Mouse (Mus musculus) embryonic facial prominence, embryonic 15.5 days (tissue): ENCODE results near the gene Ulk2. TPM values are rescaled to one million over a fixed set of nuclear protein-coding genes. Genes with fewer than 3 reads are reported as not detected.
"Not testable (repeated sequence)": the region's sequence is repeated elsewhere in the genome, so short reads cannot be mapped to it uniquely, and the experiment has no call there.

Experiments used
- ATAC-seq: fragments of 200-750 bp; cut with Nextera tagmentation; 2 replicates; pipeline ENCODE4 v1.8.0; 2017; ENCODE audit warnings: low read depth, moderate TSS enrichment; ENCODE audit not compliant: insufficient number of reproducible peaks, low FRiP score, low TSS enrichment
- H3K27ac ChIP-seq: fragments of 300-500 bp; sonication (generic); replicated peaks from 2 replicates; pipeline ENCODE4 v1.5.1; 2015; ENCODE audit warnings: mild to moderate bottlenecking, inconsistent platforms
- H3K27me3 ChIP-seq: fragments of 300-500 bp; sonication (generic); 2 replicates; pipeline ENCODE4 v1.6.1; 2015; ENCODE audit warnings: inconsistent platforms
- H3K36me3 ChIP-seq: fragments of 300-500 bp; sonication (generic); 2 replicates; pipeline ENCODE4 v1.6.1; 2015; ENCODE audit warnings: mild to moderate bottlenecking, inconsistent platforms
- H3K4me1 ChIP-seq: fragments of 300-500 bp; sonication (generic); 2 replicates; pipeline ENCODE4 v1.6.1; 2015; ENCODE audit warnings: inconsistent platforms
- H3K4me2 ChIP-seq: fragments of 300-500 bp; sonication (generic); replicated peaks from 2 replicates; pipeline ENCODE4 v1.6.1; 2015; ENCODE audit warnings: mild to moderate bottlenecking, inconsistent platforms
- H3K4me3 ChIP-seq: fragments of 300-500 bp; sonication (generic); replicated peaks from 2 replicates; pipeline ENCODE4 v1.5.1; 2015; ENCODE audit warnings: mild to moderate bottlenecking, inconsistent platforms
- H3K9ac ChIP-seq: fragments of 300-500 bp; sonication (generic); 2 replicates; pipeline ENCODE4 v1.6.1; 2015; ENCODE audit warnings: inconsistent platforms
- H3K9me3 ChIP-seq: fragments of 300-500 bp; sonication (generic); replicated peaks from 2 replicates; pipeline ENCODE4 v1.6.1; 2016; ENCODE audit warnings: inconsistent platforms
- WGBS: fragments of 180-500 bp; shearing (Covaris S2); methylation state at CpG from one replicate; pipeline ENCODE4 v1.1.7; 2015; 5-methylcytosine and 5-hydroxymethylcytosine counted together
- polyA plus RNA-seq: library from polyadenylated mRNA; unstranded; fragments of >200 nt; fragmentation: Nextera tagmentation; extraction: Ambion mirVana; gene quantifications from 2 replicates; pipeline ENCODE4 v1.2.1, GENCODE M21; 2015

Ulk2 gene
- polyA plus RNA-seq, 1 experiment from 2014 or later, result 16.5 TPM

DNA sequence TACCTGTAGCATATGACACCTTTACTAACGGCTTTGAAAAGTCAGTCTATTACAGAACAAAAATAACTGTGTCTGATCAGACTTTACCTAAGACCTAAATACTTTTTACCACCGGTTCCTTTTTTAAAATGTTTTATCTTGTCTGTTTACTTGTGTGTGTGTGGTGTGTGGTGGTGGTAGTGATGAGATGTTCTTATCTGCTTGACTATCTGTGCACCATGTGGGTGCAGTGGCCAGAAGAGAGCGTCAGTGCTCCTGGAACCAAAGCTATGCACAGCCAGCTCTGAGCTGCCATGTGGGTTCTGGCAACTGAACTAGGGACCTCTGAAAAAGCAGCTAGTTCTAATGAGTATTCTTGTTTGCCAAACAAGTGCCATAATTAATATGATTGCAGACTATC, 3.7 kb downstream of the Ulk2 start:
- ATAC-seq, result no peak
- Histone ChIP-seq H3K27ac (no peak overlapping the region), H3K4me1 (no peaks in the 10 kb centered on the region), H3K27me3 (no peaks in the 10 kb centered on the region), H3K36me3 (0 out of 2 replicates have a peak, but pooled peaks cover 4% of the 10 kb centered on the region), H3K9me3 (no peaks in the 10 kb centered on the region), H3K4me2 (no peak overlapping the region), H3K9ac (no peak overlapping the region), H3K4me3 (no peak overlapping the region)
- WGBS, result 79% methylated on average over 3 of the region's 3 CpGs

GRCm38 (mm10) chr11:61840663-61841062, 14.2 kb downstream of the Ulk2 start:
- H3K9me3 ChIP-seq, H3K27ac ChIP-seq, H3K9ac ChIP-seq, H3K4me2 ChIP-seq, ATAC-seq, H3K4me3 ChIP-seq, H3K27me3 ChIP-seq, H3K4me1 ChIP-seq: not testable (repeated sequence)
- peaks cover 47% of the 10 kb centered on the region for H3K36me3 ChIP-seq
- 66% methylated on average over 3 of the region's 3 CpGs for WGBS

GRCm38 (mm10) chr11:61839940-61840339, 14.9 kb downstream of the Ulk2 start:
- no peak overlapping the region for H3K27ac ChIP-seq
- no peaks in the 10 kb centered on the region for H3K4me1 ChIP-seq
- no peak overlapping the region for H3K4me3 ChIP-seq
- no peak for ATAC-seq
- no peak overlapping the region for H3K4me2 ChIP-seq
- peaks cover 43% of the 10 kb centered on the region for H3K36me3 ChIP-seq
- no peaks in the 10 kb centered on the region for H3K9me3 ChIP-seq
- no peaks in the 10 kb centered on the region for H3K27me3 ChIP-seq
- no peak overlapping the region for H3K9ac ChIP-seq

DNA sequence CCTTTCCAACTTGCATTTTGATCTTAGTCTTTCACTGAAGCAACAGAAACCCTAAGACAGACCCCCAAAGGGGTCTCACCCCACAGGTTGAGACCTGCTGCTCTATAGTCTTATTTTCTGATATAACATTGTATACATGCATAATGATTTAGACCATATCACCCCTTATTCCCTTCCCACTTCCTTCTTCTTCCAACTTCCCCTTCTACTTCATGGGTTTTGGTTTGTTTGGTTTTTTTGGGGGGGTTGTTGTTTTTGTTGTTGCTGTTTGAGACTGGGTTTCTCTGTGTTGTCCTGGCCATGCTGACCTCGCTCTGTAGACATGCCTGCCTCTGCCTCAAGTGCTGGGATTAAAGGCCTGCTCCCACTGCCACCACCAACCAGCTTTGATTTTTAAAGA, 15.7 kb downstream of the Ulk2 start:
- H3K4me3 ChIP-seq, result no peak overlapping the region
- no peak overlapping the region for H3K9ac ChIP-seq
- peaks cover 44% of the 10 kb centered on the region for H3K36me3 ChIP-seq
- H3K27me3 ChIP-seq, result no peaks in the 10 kb centered on the region
- no peak overlapping the region for H3K27ac ChIP-seq
- no peak overlapping the region for H3K4me2 ChIP-seq
- no peaks in the 10 kb centered on the region for H3K4me1 ChIP-seq
- H3K9me3 ChIP-seq, result no peaks in the 10 kb centered on the region
- 92% methylated on average over 1 of the region's 1 CpGs for WGBS
- ATAC-seq, result no peak

- H3K4me3 ChIP-seq, result no peak overlapping the region
- ATAC-seq, result no peak
- no peaks in the 10 kb centered on the region for H3K4me1 ChIP-seq
- no peak overlapping the region for H3K27ac ChIP-seq
- peaks cover 71% of the 10 kb centered on the region for H3K36me3 ChIP-seq
- 45% methylated on average over 4 of the region's 4 CpGs for WGBS
- no peak overlapping the region for H3K4me2 ChIP-seq
- no peak overlapping the region for H3K9ac ChIP-seq
- H3K9me3 ChIP-seq, result no peaks in the 10 kb centered on the region
- H3K27me3 ChIP-seq, result no peaks in the 10 kb centered on the region
Measured at GRCm38 (mm10) chr11:61809793-61810192, 45.1 kb downstream of the Ulk2 start.

- no peaks in the 10 kb centered on the region for H3K4me1 ChIP-seq
- no peak overlapping the region for H3K9ac ChIP-seq
- H3K27me3 ChIP-seq, result no peaks in the 10 kb centered on the region
- H3K36me3 ChIP-seq, result peaks cover 67% of the 10 kb centered on the region
- no peak overlapping the region for H3K27ac ChIP-seq
- H3K9me3 ChIP-seq, result no peaks in the 10 kb centered on the region
- no peak overlapping the region for H3K4me3 ChIP-seq
- ATAC-seq, result no peak
- H3K4me2 ChIP-seq, result no peak overlapping the region
- 74% methylated on average over 2 of the region's 2 CpGs for WGBS
Measured at GRCm38 (mm10) chr11:61808551-61809117, 46.2 kb downstream of the Ulk2 start.

DNA sequence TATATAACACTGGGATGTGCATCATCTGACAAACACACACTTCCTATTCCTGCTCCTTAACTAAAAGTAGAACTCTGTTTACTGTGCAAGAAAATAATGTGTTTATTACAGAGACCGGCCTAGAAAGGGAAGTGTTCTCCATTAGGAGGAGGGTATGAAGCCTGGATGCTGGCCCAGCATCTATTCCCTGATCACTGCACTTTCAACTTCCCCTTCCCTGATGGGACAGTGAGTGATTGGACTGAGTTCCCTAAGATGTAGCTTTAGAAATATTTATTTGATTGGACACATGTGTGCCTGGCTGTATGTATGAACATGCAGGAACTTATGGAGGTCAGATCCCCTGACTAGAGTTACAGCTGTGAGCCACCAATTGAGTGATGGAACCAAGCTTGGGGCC, 61.4 kb downstream of the Ulk2 start:
- no peak overlapping the region for H3K4me3 ChIP-seq
- no peak overlapping the region for H3K4me2 ChIP-seq
- H3K36me3 ChIP-seq, result peaks cover 34% of the 10 kb centered on the region
- H3K27me3 ChIP-seq, result no peaks in the 10 kb centered on the region
- no peaks in the 10 kb centered on the region for H3K4me1 ChIP-seq
- H3K9ac ChIP-seq, result no peak overlapping the region
- no peak overlapping the region for H3K27ac ChIP-seq
- 85% methylated on average over 1 of the region's 1 CpGs for WGBS
- no peak for ATAC-seq
- H3K9me3 ChIP-seq, result no peaks in the 10 kb centered on the region

GRCm38 (mm10) chr11:61788550-61788949, 66.3 kb downstream of the Ulk2 start:
- no peak for ATAC-seq
- peaks cover 43% of the 10 kb centered on the region for H3K36me3 ChIP-seq

DNA sequence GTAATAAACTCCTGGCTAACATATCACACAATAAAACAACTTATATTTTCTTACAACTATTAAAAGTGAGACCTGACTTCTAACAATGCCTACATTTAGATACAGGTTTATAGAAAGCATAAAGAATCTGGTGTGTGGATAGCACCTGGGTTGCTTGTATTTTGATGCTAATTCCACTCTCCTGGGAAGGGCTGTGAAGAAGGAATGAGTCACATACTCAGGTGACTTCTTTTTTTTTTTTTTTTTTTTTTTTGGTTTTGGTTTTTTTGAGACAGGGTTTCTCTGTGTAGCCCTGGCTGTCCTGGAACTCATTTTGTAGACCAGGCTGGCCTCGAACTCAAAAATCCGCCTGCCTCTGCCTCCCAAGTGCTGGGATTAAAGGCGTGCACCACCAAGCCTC, 72.3 kb downstream of the Ulk2 start:
- WGBS, result 96% methylated on average over 3 of the region's 3 CpGs

More at GRCm38 (mm10) chr11:61788550-61788949, 66.3 kb downstream of the Ulk2 start:
- Histone ChIP-seq H3K27me3 (no peaks in the 10 kb centered on the region), H3K27ac (no peak overlapping the region), H3K4me1 (no peaks in the 10 kb centered on the region), H3K9me3 (no peaks in the 10 kb centered on the region), H3K9ac (no peak overlapping the region), H3K4me2 (no peak overlapping the region), H3K4me3 (no peak overlapping the region)
- WGBS, result 96% methylated on average over 1 of the region's 1 CpGs

GRCm38 (mm10) chr11:61774551-61775149, 80.2 kb downstream of the Ulk2 start:
- WGBS, result 82% methylated on average over 4 of the region's 4 CpGs
- Histone ChIP-seq H3K36me3 (peaks cover 34% of the 10 kb centered on the region), H3K9me3 (no peaks in the 10 kb centered on the region), H3K4me3 (no peak overlapping the region), H3K4me2 (no peak overlapping the region), H3K4me1 (no peaks in the 10 kb centered on the region), H3K27ac (no peak overlapping the region), H3K9ac (no peak overlapping the region), H3K27me3 (no peaks in the 10 kb centered on the region)
- ATAC-seq, result no peak

More for the DNA sequence above, 72.3 kb downstream of the Ulk2 start:
- not testable (repeated sequence) for H3K4me2 ChIP-seq, H3K27ac ChIP-seq, H3K9ac ChIP-seq, H3K27me3 ChIP-seq, H3K4me1 ChIP-seq, H3K4me3 ChIP-seq, H3K9me3 ChIP-seq, ATAC-seq
- peaks cover 52% of the 10 kb centered on the region for H3K36me3 ChIP-seq

GRCm38 (mm10) chr11:61761584-61762407, 93.1 kb downstream of the Ulk2 start, which contains the start of gene Prpsap2:
Gene Prpsap2, minus strand, starts transcription at chr11:61762088.
- Histone ChIP-seq H3K9me3 (no peaks in the 10 kb centered on the region), H3K9ac (peak within 1 kb of the TSS; percentile 76), H3K27ac (peak within 1 kb of the TSS; percentile 91), H3K4me1 (peaks cover 5% of the 10 kb centered on the region; the same call in 1 of the 2 replicates), H3K27me3 (no peaks in the 10 kb centered on the region), H3K4me3 (peak within 1 kb of the TSS; percentile 64), H3K4me2 (peak within 1 kb of the TSS; percentile 56), H3K36me3 (no peaks in the 10 kb centered on the region)
- peak; percentile 94 for ATAC-seq
- under 1% methylated on average over 51 of the region's 51 CpGs for WGBS
